Mouse (Mus musculus): ENCODE measurements at regions not wholly inside any gene's neighbourhood (a gene's known extent, or its start where the extent isn't known, plus 50 kb on each side); places are given as distances from the start of the nearest gene placed in this dataset.

DNA sequence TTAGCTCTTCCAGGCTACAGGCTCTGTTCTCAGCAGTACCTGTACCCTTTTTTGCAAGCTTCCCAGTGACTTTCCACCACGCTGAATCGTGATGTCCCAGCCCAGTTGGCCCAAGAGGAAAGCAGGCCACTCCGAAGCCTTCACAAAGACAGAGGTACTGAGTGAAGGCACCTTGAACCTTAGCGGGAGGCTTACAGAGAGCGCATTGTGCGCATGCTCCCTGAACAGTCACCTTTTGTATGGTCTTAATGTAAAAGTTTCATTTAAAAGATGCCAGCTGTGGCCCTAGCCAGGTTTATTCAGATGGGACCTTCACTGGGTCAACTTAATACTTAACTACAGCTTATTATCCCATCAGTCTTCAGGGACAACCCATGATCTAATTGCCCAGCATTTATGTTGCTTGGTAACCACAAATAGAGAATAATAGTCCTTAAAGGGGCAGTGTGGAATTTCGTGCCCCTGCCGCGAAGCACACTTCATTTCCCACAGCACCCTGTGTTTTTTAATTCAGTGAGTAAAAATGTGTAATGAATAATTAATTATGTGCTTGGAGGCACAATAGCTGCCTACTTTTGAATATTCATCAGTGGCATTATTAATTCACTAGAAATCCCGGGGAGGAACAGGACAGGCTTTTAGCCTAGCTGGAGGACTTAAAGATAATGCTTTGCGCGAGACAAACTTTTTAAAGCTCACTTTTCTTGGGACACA is 111.3 kb upstream of the Vrk1 start:
- no peak for DNase-seq (ENCODE audit: low spot score in 2 of 2)

DNA sequence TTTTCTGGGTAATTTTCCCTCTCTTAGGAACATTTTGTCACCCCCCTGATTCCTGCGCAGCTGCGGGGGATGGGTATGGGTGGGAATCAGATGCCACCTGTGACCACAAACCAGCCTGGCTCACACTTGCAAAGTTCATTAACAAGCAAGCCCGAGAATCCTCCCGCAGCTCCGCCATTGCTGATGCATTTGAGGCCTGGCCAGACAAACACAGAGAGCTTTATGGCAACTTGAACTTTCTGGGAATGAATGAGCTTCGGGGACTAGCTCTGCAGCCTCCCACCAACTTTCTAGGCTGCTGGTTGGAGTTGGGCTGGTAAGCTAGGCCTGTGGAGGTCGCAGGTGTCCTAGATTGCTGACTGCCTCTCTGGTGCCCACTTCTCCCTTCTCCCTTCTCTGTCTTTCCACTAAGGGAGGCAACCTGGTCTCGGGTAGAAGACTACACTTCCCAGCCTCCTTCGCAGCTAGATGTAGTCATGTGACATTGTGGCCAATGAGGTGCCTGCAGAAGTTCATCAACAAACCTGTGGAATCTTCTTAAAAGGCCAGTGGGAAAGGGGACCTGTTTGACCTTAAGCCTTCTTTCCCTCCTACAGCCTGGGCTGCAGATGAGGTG is 110.6 kb upstream of the Vrk1 start:
- DNase-seq (ENCODE audit: low spot score in 2 of 2) = no peak

DNA sequence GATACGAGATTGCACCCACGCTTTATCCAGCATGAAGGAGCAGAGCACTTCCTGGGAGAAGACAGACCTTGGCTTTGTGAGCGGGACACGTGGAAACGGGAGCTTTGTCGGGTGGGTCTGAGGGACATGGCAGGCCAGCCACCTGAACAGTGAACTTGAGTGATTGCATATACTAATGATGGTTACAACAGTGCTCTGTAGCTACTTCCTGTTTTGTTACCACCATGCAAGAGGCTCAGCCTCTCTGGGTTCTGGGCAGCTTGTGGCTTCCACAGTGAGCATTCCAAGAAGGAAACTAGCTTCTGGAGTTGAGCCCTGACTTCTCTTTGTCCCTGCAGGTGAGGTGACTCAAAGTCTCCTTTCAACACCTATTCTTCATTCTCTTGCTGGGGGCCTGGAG is 109.5 kb upstream of the Vrk1 start:
- DNase-seq (ENCODE audit: low spot score in 2 of 2) = no peak

DNA sequence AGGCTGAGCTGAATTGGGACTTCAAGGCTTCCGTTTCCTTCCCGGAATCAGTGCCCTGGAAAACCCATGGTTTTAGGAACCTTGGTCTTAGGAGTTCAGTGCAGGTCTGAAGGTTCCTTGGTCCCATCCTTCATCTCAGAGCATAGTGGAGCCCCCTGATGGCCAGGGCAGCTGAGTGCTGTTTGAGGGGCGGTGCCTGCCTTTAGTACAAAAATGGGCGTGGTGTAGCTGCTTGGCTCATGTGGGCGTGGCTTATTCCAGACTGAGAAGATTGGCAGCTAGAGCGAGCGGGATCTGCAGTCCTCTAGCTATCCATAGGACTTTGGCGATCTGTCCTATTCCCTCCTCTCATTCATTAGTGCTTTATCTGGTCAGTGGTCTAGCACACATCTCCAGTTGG is 107.0 kb upstream of the Vrk1 start:
- no peak for DNase-seq (ENCODE audit: low spot score in 2 of 2)

DNA sequence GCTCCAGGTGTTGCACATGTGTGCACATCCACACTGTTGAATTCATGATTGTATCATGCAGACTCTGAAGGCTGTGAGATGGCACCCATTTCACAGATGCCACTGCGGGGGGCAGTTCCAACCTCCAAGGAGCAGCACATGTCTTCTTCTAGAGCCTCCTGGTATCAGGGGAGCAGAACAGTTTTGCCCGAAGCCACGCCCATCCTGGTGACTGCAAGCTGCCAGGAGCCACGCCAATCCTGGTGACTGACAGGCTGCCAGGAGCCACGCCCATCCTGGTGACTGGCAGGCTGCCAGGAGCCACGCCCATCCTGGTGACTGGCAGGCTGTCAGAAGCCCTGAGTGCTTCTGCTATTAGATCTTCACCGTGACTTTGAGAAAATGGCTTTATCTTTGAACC is 103.4 kb upstream of the Vrk1 start:
- peak; percentile 35 to 50 for DNase-seq (ENCODE audit: low spot score in 2 of 2)

DNA sequence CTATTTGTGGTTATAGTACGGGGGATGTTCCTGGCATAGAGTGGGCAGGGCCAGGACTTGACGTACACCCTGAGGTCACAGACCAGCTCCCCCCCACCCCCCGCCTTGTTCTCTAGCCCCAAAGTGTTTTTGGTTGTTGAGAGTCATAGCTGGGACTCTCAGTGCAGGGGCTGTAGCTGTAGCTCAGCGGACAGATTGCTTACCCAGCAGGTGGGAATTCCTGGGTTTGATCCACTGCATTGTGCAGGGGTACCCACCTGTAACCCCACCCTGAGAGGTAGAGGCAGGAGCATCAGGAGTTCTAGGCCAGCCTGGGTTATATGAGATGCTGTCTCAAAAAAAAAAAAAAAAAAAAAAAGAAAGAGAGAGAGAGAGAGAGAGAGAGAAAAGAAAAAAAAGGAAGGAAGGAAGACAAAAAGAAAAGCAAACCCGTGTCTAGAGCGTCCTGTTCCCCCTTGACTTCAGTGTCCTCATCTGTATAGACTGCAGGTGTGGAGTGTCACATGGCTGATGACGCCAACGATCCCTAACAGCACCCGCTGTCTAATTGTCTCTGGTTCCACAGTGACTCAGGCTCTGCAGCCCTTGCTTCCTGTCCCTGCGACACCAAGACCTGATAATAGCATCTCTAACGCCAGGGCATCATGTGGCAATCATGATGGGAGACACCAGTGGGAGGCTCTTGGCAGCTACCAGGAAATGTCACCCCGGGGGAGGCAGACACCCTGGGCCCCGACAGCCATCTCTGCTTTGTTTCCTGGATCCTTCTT is 102.0 kb upstream of the Vrk1 start:
- DNase-seq (ENCODE audit: low spot score in 2 of 2) = no peak

DNA sequence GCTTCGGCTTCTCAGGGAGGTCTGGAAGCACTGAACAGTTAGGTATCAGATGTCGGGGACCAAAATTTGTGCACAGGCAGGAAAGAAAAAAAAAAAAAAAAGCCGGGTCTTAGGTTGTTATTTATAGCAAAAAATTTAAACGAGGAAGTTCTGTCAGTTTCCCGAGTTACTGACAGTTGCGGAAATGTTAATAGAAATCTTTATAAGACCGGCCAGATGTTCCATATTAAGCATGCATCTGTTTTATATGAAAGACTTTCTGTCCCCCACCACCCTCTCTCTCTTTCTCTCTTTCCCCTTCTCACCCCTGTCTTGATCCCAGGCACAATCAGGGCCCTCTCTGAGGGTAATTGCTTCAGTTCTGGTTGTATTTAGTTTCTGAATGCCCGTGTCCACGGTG is 98.5 kb upstream of the Vrk1 start:
- DNase-seq (ENCODE audit: low spot score in 2 of 2) = no peak

DNA sequence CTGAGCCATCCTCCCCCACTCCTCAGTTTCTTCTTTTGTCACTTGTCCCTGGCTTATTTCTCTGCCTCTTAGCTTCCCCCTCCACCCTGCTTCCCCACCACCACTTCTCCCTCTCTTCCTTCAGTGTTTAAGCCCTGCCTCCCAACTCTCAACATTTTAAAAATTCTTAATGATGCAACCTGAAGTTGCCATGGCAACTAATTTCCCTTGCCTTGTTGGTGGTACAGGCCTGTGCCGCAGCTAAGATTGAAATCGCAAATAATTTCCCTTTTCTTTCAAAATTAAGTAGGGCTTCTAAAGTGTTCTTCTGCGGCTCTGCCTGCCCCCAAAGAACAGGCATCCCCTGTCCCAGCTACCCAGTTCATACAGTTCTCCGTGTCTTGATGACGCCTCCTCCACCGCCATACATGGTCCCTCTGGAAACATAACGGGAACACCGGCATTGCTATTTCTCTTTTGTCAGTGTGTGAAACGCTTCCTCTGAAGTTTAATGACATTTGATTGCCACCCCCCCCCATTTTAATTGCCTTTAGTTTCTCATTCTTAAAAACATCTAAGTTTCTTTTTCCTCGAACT is 92.6 kb upstream of the Vrk1 start:
- DNase-seq (ENCODE audit: low spot score in 2 of 2) = no peak

DNA sequence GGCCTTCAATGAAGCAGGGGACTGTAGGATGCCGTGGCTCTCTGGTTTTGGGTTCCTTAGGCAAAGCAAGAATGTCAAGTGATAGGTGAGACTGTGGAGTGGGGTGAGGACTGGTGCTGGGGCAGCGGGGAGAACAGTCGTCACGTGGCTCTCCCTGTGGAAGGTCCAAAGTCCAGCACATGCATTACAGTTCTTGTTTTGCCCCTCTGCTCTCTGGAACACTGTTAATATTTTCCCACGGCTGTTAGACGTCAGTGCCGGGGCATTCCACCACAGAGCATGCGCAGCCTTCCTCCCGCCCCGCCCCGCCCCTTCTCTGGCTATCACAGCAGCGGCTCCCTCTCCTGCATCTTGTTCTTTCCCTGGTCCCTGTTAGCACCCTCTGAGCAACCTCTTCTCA is 91.3 kb upstream of the Vrk1 start:
- DNase-seq (ENCODE audit: low spot score in 2 of 2) = no peak

DNA sequence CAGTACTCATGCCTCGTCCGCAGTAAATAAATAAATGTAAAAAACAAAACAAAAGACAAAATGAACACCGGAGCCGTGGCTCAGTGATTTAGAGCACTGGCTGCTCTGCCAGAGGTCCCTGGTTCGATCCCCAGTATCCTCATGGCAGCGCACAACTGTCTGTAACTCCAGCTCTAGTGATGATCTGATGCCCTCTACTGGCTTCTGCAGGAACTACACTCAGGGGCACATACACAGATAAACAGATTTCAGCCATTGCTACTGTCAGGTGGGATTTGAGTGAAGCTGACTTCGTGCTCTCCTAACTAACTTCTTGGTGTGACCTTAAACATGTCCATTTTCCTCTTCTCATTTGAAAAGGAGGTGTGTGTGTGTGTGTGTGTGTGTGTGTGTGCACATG is 82.8 kb upstream of the Vrk1 start:
- DNase-seq (ENCODE audit: low spot score in 2 of 2) = no peak

DNA sequence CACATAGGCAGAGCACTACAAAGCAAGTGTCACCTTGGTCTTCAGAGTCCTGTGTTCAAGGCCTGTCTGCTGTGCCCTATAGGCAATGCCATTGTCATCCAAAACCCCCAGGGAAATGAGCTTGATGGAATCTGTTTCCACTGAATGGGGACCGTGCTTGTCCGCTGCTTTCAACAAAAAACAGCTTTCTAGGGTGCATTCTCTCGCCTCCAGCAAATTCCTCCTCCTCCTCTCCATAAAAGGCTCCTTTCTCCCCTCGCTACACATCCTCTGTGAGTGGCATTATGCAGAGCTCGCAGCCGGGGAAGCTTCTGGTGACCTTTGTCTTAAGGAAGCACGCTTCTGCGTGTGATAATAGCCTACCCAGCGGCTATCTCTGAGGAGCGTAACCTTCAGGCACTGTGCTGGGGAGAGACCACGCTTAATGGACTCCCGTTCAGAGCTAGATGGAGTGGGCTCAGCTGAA is 80.5 kb upstream of the Vrk1 start:
- DNase-seq (ENCODE audit: low spot score in 2 of 2) = no peak

DNA sequence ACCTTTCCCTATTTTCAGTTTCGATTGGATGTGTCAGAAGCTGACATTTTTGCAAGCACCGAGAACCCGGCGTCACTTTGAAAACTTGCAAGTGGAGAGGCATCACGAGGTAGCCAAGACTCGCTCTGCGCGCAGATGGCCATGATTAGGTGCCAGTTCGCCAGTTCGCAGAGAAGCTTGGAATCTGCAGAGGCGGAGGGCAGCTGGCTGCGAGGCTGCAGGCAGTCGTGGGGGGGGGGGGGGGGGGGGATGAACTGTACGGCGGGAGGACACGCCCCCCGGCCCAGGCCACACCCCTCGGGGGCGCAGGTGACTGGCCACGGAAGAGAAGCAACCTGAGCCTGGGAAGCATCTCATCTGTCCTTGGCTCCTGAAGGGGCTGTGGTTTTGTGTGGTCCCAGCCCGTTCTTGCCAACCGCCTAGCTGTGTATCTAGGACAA is 74.6 kb upstream of the Vrk1 start:
- DNase-seq (ENCODE audit: low spot score in 2 of 2) = no peak

DNA sequence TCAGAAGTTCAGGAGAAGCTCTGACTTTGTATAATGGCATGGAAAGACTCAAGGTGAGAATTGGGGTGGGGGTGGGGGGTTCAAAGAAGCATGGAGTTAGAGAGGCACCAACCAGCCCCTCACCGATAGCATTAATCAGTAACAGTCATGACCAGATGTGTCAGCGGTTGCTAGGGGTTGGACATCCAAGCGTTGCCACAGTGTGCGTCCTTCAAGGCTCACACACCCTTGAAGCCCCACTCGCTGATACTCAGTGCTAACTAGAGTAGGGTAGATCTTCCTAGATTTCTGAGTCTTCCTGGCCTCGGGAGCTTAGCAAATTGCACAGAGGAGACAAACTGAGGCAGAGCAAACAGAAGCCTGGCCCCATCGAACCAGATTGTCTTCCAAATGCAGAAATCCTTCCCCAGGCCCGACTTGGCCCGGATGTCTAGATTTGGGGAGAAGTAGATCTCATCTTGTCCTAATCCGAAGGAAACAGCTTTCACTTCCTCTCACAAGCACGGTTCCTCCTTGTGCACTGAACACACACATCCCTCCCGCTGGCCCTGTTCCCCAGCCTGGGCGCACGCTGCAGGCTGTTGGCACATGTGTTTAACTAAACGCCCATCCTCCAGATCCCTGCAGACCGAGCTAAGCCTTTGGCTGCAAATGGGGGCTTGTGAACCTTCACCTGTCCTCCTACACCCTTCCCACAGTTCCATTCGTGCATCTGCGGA is 73.1 kb upstream of the Vrk1 start:
- DNase-seq (ENCODE audit: low spot score in 2 of 2) = no peak

DNA sequence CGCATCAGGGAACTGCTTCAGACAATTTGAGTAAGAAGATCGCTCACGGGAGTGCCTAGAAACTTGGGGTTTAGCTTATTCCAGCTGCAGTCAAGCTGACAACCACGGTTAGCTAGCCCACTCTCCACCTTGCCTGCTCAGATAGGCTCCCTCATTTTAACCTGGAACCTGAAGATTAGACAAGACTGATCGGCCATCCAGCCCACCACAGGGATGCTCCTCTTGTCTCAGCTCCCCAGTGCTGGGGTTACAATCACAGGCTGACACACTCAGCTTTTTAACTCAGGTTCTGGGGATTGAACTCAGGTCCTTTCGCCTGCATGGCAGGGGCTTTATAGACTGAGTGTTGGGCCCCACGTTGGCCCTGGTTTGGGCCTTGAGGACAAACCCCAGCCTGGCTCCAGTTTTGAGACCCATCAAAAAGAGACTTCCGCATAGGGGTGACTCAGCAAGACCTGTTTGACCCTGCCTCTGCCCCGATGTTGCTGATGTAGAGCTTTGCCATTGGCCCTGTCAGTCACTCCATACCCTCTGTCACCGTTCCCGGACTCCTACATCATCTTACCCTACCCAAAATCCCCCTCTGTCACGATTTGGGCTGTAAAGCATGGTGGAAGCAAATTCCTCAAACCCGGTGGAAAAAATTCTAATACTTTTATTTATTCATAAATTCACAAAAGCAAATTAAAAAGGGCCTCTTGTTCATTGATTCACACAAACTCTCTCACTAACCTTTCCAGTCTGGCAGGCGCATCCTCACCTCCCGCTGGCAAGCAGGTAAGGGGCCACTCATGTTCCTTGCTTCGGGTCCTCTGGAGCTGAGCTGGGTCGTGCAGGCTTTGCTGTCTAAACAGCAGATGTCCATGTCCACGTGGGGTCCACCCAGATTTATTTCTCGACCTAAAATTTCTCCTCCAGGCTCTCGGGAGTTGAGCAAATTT is 67.6 kb upstream of the Vrk1 start:
- no peak for DNase-seq (ENCODE audit: low spot score in 2 of 2)

DNA sequence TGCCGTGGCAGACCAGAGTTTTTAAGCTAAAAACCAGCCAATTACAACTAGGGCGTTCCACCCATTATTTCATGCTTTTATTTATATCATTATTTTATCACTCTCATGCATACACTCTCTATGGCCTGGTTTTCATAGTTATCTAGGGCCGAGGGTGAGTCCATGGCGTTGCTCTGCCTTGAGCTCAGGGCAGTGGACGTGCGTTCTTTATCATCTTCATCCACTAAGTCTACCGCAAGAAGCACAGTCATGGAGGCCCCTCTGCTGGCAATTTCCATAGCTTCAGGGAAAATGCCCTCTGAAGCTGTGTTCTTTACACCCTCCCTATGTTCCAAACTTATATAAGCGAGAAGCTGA is 67.0 kb upstream of the Vrk1 start:
- no peak for DNase-seq (ENCODE audit: low spot score in 2 of 2)

DNA sequence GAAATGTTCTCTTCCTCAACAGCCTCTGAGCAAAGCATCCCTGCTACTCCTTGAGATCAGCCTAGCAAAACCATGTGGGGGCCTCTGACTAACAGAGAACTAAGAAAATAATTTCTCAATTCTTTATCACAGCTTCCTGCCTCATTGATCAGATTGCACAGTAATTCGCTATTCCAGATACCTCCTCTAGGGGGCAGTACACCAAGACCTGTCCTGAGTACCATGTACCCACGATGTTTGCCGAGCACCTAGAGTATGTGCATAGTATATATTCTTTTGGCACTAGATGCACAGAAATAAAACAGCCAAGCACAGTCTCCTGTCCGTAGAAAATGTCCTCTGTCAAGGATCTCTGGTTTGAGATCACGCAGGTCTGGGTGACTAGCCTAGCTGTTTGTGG is 62.7 kb upstream of the Vrk1 start:
- DNase-seq (ENCODE audit: low spot score in 2 of 2) = no peak

DNA sequence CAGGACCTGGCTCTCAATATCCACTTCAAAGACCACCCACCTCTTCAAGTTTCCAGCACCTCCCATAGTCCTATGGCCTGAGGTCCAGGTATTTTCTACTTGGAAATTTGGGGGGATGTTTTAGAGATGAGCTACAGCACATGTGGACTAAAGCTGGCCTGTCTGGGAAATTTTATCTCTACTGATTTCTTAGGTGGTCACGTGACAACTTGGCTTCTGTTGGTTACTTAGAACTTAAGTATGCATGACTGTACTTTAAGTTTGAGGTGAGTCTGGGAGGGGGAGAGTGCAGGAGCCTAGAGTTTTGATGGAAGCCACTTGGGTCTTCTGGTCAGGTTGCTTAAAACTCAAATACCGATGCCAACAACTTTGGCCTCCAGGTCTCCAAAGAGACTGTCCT is 61.7 kb upstream of the Vrk1 start:
- no peak for DNase-seq (ENCODE audit: low spot score in 2 of 2)

DNA sequence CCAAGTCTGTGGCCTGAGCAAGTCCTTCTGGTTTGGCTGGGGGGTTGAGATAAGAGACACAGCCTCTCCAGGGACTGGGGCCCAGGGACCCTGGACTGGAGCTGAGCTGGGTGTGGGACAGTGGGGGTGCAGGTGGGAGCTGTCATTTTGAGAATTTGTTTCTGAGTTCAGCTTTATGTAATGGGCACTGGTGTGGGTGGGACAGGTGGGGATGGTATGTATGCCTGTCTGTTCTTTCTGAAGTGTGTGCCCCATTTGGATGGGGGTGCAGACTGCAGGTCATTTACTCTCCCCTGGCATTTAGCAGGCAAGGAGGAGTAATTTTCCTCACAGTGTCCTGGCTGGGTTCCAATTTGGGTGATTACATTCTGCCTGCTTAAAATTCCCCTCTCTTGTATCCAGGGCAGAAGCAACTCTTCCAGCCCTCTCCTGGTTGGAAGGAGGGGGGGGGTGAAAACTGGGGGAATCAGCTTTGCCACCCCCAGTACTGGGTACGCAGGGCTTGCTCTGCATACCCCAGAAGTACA is 54.2 kb upstream of the Vrk1 start:
- DNase-seq (ENCODE audit: low spot score in 2 of 2) = no peak

DNA sequence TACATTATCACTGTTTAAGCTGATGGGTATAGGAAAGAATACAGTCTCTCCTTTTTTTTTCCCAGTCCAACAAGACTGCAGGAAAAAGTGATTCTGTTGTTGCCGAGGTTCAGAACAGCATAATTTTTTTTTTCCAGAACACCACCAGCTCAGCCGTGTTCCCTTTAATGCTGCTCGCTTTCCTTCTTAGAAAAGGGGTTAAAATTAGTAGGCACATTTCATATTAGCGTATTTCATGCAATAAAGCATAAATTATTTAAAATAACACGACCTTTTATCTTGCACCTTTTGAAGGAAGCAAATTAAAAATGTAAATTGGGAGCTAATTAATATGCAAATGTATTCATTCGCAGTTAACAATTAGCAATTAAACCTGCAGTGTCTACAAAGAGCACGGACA is 50.3 kb upstream of the Vrk1 start:
- no peak for DNase-seq (ENCODE audit: low spot score in 2 of 2)
